Mouse (Mus musculus) C2C12 (cell line): ENCODE results near the gene Tnfrsf1a. TPM values are rescaled to one million over a fixed set of nuclear protein-coding genes. Genes with fewer than 3 reads are reported as not detected.

Experiments
- H3K27me3 ChIP-seq: one replicate; pipeline ENCODE4 v1.6.1; 2011; ENCODE audit not compliant: control insufficient read depth, insufficient read depth, insufficient read length
- H3K36me3 ChIP-seq: one replicate; pipeline ENCODE4 v1.6.1; 2011; ENCODE audit not compliant: control insufficient read depth, insufficient read depth
- H3K4me3 ChIP-seq: one replicate; pipeline ENCODE4 v1.5.1; 2011; ENCODE audit warnings: mild to moderate bottlenecking, control low read depth; ENCODE audit not compliant: poor library complexity, insufficient read depth, severe bottlenecking
- H3K79me2 ChIP-seq: one replicate; pipeline ENCODE4 v1.6.1; 2011; ENCODE audit not compliant: control insufficient read depth, insufficient read depth
- H3K79me3 ChIP-seq: one replicate; pipeline ENCODE4 v1.6.1; 2011; ENCODE audit warnings: low read depth, control low read depth
- H3ac ChIP-seq: one replicate; pipeline ENCODE3; 2011; ENCODE audit warnings: low read depth; ENCODE audit not compliant: control insufficient read depth, insufficient read length
- CEBPB ChIP-seq: IDR thresholded peaks from one replicate; pipeline ENCODE4 v1.6.1; 2011; ENCODE audit warnings: low read depth, mild to moderate bottlenecking, control low read depth, moderate library complexity
- CTCF ChIP-seq: IDR thresholded peaks from one replicate; pipeline ENCODE4 v1.5.1; 2011; ENCODE audit not compliant: control insufficient read depth, insufficient read depth, insufficient read length
- FOSL1 ChIP-seq: IDR thresholded peaks from one replicate; pipeline ENCODE4 v1.8.0; 2011; ENCODE audit warnings: mild to moderate bottlenecking, low read length; ENCODE audit not compliant: poor library complexity, insufficient read depth, severe bottlenecking
- MAX ChIP-seq: IDR thresholded peaks from one replicate; pipeline ENCODE4 v1.6.1; 2011; ENCODE audit warnings: mild to moderate bottlenecking, control low read depth
- MYOD1 ChIP-seq: IDR thresholded peaks from one replicate; pipeline ENCODE4 v1.6.1; 2011; ENCODE audit warnings: low read depth; ENCODE audit not compliant: control insufficient read depth, insufficient read length
- MYOG ChIP-seq: IDR thresholded peaks from one replicate; pipeline ENCODE4 v1.6.1; 2011; ENCODE audit not compliant: control insufficient read depth, insufficient read length; ENCODE audit errors: extremely low read depth
- USF1 ChIP-seq: IDR thresholded peaks from one replicate; pipeline ENCODE4 v1.6.1; 2011; ENCODE audit warnings: low read depth, mild to moderate bottlenecking, control low read depth, moderate library complexity
- polyA plus RNA-seq: library from polyadenylated mRNA; unstranded; fragments of >200 nt; fragmentation: generic; extraction: Trizol; gene quantifications from one replicate; pipeline ENCODE4 v1.2.1, GENCODE M21; 2012; ENCODE audit warnings: missing spikeins

Gene Tnfrsf1a
- polyA plus RNA-seq, 1 experiment = 65.4 TPM

DNA sequence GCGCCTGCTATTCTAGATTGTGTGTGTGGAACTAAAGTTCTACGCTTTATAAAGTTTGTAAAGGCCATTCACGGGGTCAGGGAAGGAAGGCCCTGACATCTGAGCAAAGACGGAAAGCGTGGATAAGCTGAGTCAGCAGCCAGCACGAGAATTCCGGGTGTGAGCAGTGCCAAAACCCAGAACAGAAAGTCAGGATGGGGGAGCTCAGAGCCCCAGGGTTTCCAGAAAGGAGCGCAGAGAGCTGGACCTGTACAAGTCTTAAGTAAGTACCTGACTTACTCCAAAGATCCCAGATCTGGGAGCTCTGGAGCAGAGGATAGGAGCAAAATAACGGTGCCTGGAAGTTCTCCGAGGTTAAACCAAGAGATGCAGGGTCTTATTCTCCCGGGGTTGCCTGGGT, 61.4 kb downstream of the Tnfrsf1a start:
- TF ChIP-seq MYOD1 (no peak), MYOG (no peak), USF1 (no peak), MAX (no peak), FOSL1 (no peak), CEBPB (no peak), CTCF (no peak)
- no peak overlapping the region for H3ac ChIP-seq
- H3K36me3 ChIP-seq = no peaks in the 10 kb centered on the region
- H3K79me3 ChIP-seq = no peaks in the 10 kb centered on the region
- H3K4me3 ChIP-seq = no peak overlapping the region
- H3K79me2 ChIP-seq = no peaks in the 10 kb centered on the region
- H3K27me3 ChIP-seq = no peaks in the 10 kb centered on the region

GRCm38 (mm10) chr6:125410995-125411547, 61.9 kb downstream of the Tnfrsf1a start:
- H3K79me2 ChIP-seq = no peaks in the 10 kb centered on the region
- H3K79me3 ChIP-seq = no peaks in the 10 kb centered on the region
- H3K36me3 ChIP-seq = no peaks in the 10 kb centered on the region
- peak; percentile 98 for TF ChIP-seq CEBPB
- TF ChIP-seq MAX = no peak
- TF ChIP-seq MYOD1 = no peak
- TF ChIP-seq CTCF = no peak
- no peak for TF ChIP-seq USF1
- no peaks in the 10 kb centered on the region for H3K27me3 ChIP-seq
- H3ac ChIP-seq = no peak overlapping the region
- no peak overlapping the region for H3K4me3 ChIP-seq

DNA sequence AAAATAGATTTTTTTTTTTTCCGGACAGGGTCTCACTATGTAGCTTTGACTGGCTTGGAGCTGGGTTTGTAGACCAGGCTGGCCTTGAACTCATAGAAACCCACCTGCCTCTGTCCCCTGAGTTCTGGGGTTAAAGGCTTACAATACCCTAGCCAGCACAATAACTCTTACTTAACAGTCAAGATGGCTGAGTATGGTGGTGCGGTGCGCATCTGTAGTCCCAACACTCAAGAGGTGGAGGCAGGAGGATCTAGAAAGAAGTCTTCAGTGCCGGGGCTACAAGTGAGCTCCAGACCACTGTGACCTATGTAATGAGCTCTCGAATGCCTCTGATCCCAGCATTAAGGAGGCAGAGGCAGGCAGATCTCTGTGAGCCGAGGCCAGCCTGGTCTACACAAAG, 62.5 kb downstream of the Tnfrsf1a start:
- Histone ChIP-seq H3ac (no peak overlapping the region), H3K79me3 (no peaks in the 10 kb centered on the region), H3K36me3 (no peaks in the 10 kb centered on the region), H3K79me2 (no peaks in the 10 kb centered on the region), H3K27me3 (no peaks in the 10 kb centered on the region), H3K4me3 (no peak overlapping the region)
- TF ChIP-seq MAX (no peak), USF1 (no peak), MYOD1 (no peak), CTCF (no peak), FOSL1 (no peak), MYOG (no peak), CEBPB (no peak)

Other genes starting within 250 kb of the Tnfrsf1a start
- gene Nop2, start 217.5 kb upstream of the Tnfrsf1a start, polyA plus RNA-seq = 132 TPM
- gene Iffo1, start 204.1 kb upstream of the Tnfrsf1a start, polyA plus RNA-seq = 18.4 TPM
- 7,334 TPM for gene Gapdh, start 182.9 kb upstream of the Tnfrsf1a start, polyA plus RNA-seq
- 78.7 TPM for gene Ncapd2, start 157.7 kb upstream of the Tnfrsf1a start, polyA plus RNA-seq
- 147 TPM for gene Mrpl51, start 157.6 kb upstream of the Tnfrsf1a start, polyA plus RNA-seq
- 0.69 TPM for gene Vamp1, start 133.8 kb upstream of the Tnfrsf1a start, polyA plus RNA-seq
- gene Tapbpl, start 117.5 kb upstream of the Tnfrsf1a start, polyA plus RNA-seq = 2.3 TPM
- 0.07 TPM for gene Cd27, start 112.4 kb upstream of the Tnfrsf1a start, polyA plus RNA-seq
- gene Tuba3a, start 63.3 kb upstream of the Tnfrsf1a start, polyA plus RNA-seq = 0.05 TPM
- 83.0 TPM for gene Ltbr, start 35.5 kb upstream of the Tnfrsf1a start, polyA plus RNA-seq
- gene Scnn1a, start 28.7 kb upstream of the Tnfrsf1a start, polyA plus RNA-seq = 0.16 TPM
- 0.09 TPM for gene Plekhg6, start 31.4 kb downstream of the Tnfrsf1a start, polyA plus RNA-seq
- gene Cd9, start 145.4 kb downstream of the Tnfrsf1a start, polyA plus RNA-seq = 236 TPM
- gene Vwf, start 197.4 kb downstream of the Tnfrsf1a start, polyA plus RNA-seq = 0.04 TPM